Mouse (Mus musculus) forebrain, postnatal 0 days (tissue): Measurements from ENCODE around the gene Nanos3. TPM values are rescaled to one million over a fixed set of nuclear protein-coding genes. Genes with fewer than 3 reads are reported as not detected.
A peak's percentile ranks its signal among the peaks of the same experiment; 100 is the strongest.

Experiments used
- ATAC-seq: fragments of 200-750 bp; cut with Nextera tagmentation; 2 replicates; pipeline ENCODE4 v1.8.0; 2017; ENCODE audit warnings: mild to moderate bottlenecking, moderate library complexity
- DNase-seq: peaks from one replicate; pipeline ENCODE4 v3.0.0-alpha.2; 2015
- H3K27ac ChIP-seq: fragments of 300-500 bp; sonication (generic); 2 replicates; pipeline ENCODE4 v1.5.1; 2014; ENCODE audit warnings: low read depth, mild to moderate bottlenecking, antibody characterized with exemption, low read length, moderate library complexity, mixed read lengths
- H3K27me3 ChIP-seq: fragments of 300-500 bp; sonication (generic); 2 replicates; pipeline ENCODE4 v1.6.1; 2014; ENCODE audit warnings: mild to moderate bottlenecking, low read length, mixed read lengths; ENCODE audit not compliant: insufficient read depth
- H3K36me3 ChIP-seq: fragments of 300-500 bp; sonication (generic); 2 replicates; pipeline ENCODE4 v1.6.1; 2014; ENCODE audit warnings: mild to moderate bottlenecking, moderate library complexity; ENCODE audit not compliant: insufficient read depth
- H3K4me1 ChIP-seq: fragments of 300-500 bp; sonication (generic); 2 replicates; pipeline ENCODE4 v1.6.1; 2014; ENCODE audit warnings: antibody characterized with exemption; ENCODE audit not compliant: insufficient read depth
- H3K4me2 ChIP-seq: fragments of 300-500 bp; sonication (generic); 2 replicates; pipeline ENCODE4 v1.6.1; 2014; ENCODE audit warnings: low read depth, mild to moderate bottlenecking, moderate library complexity
- H3K4me3 ChIP-seq: fragments of 300-500 bp; sonication (generic); 2 replicates; pipeline ENCODE4 v1.5.1; 2014; ENCODE audit warnings: low read depth, low read length, mixed read lengths
- H3K9ac ChIP-seq: fragments of 300-500 bp; sonication (generic); 2 replicates; pipeline ENCODE4 v1.6.1; 2014; ENCODE audit warnings: mild to moderate bottlenecking
- H3K9me3 ChIP-seq: fragments of 300-500 bp; sonication (generic); 2 replicates; pipeline ENCODE4 v1.6.1; 2016; ENCODE audit warnings: low read length
- CTCF ChIP-seq: sonication (generic); IDR thresholded peaks from 2 replicates; pipeline ENCODE4 v1.5.1; 2016; ENCODE audit warnings: antibody characterized with exemption, control low read depth, low read depth
- WGBS: fragments of 180-500 bp; shearing (Covaris S2); extraction: QIAGEN DNeasy Blood & Tissue Kit; methylation state at CpG from one replicate; pipeline ENCODE4 v1.1.7; 2014; 5-methylcytosine and 5-hydroxymethylcytosine counted together
- polyA plus RNA-seq: library from polyadenylated mRNA; unstranded; fragments of >200 nt; fragmentation: Nextera tagmentation; extraction: Ambion mirVana; gene quantifications from 2 replicates; pipeline ENCODE4 v1.2.1, GENCODE M21; 2015
- total RNA-seq: library from RNA; depleted of rRNA; stranded (reverse); fragments of >200 nt; gene quantifications from 2 replicates; pipeline ENCODE4 v1.2.3, GENCODE M21; 2014; rRNA removed

Gene Nanos3
- total RNA-seq (1.7 and 3.2 TPM in 2 replicates), polyA plus RNA-seq (10.0 and 13.3 TPM in 2 replicates)

DNA sequence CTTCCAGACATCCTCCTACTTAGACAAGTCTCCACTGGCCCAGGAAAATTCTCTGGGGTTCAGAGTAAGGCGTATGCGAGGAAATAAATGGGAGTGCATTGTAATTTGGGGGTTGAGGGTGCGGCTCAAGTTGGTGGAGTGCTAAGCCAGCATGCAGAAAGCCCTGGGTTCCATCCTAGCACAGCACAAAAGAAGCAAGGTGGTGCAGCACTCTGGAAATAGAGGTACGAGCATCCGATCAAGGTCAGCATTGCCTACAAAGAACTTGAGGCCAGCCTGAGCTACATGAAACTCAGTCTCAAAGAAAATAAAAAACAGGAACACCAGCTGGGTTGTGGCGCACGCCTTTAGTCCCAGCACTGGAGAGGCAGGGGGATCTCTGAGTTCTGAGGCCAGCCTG, at the start of gene Nanos3:
TSS of gene Nanos3 (minus strand) at position 101 of the 400 bp plus-strand sequence.
- peak within 1 kb of the TSS; percentile 98 for H3K27ac ChIP-seq
- 96% methylated on average over 7 of the region's 7 CpGs for WGBS
- 0 out of 2 replicates have a peak, but pooled peaks cover 3% of the 10 kb centered on the region for H3K27me3 ChIP-seq
- peak within 1 kb of the TSS; percentile 98 for H3K9ac ChIP-seq
- DNase-seq, result no peak
- no peaks in the 10 kb centered on the region for H3K36me3 ChIP-seq
- H3K4me2 ChIP-seq, result peak within 1 kb of the TSS; percentile 80
- H3K9me3 ChIP-seq, result no peaks in the 10 kb centered on the region
- TF ChIP-seq CTCF, result no peak
- peaks cover 31% of the 10 kb centered on the region for H3K4me1 ChIP-seq
- no peak for ATAC-seq
- peak within 1 kb of the TSS; percentile 78 for H3K4me3 ChIP-seq

DNA sequence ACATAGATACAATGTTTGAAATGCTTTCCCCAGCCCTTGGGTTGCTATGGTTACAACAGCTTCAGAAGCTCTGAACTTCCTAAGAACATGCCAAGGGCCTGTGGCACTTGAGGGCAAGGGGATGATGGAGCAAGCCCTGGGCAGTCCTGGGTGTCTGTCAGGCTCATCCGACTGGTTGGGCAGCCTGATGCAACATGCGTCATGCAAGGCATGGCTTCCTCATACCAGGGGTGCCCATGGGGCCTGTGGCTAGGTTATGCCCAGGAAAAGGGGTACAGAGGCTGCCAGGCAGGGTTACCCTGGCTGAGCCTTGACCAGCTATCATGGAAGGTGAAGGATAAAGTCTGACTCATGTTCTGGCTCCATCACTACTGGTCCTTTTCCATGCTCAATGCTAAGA, 48.0 kb upstream of the Nanos3 start:
- WGBS, result 94% methylated on average over 2 of the region's 2 CpGs
- TF ChIP-seq CTCF, result no peak
- Histone ChIP-seq H3K4me1 (peaks cover 10% of the 10 kb centered on the region), H3K36me3 (peaks cover 61% of the 10 kb centered on the region), H3K4me3 (no peak overlapping the region), H3K4me2 (no peak overlapping the region), H3K9me3 (no peaks in the 10 kb centered on the region), H3K9ac (no peak overlapping the region), H3K27ac (no peak overlapping the region), H3K27me3 (no peaks in the 10 kb centered on the region)
- no peak for ATAC-seq
- no peak for DNase-seq

DNA sequence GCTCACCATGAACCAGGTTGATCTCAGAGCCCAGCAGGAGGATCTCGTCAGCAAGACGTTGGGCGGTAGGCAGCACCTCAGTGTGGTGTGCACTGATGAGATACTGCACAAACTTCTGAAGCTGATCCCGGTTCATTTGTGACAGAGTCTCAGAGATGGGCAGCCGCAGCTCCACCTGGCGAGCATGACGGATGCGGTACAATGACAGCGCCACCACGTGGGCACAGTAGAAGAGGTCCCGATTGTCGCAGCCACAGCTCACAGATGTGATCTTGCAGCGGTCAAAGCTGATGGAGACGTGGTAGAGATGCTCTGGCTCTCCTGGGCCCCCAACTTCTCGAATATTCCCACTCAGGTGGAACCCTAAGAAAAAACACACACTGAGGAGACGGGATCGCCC, 45.7 kb upstream of the Nanos3 start:
- peaks cover 83% of the 10 kb centered on the region for H3K36me3 ChIP-seq
- no peak for ATAC-seq

DNA sequence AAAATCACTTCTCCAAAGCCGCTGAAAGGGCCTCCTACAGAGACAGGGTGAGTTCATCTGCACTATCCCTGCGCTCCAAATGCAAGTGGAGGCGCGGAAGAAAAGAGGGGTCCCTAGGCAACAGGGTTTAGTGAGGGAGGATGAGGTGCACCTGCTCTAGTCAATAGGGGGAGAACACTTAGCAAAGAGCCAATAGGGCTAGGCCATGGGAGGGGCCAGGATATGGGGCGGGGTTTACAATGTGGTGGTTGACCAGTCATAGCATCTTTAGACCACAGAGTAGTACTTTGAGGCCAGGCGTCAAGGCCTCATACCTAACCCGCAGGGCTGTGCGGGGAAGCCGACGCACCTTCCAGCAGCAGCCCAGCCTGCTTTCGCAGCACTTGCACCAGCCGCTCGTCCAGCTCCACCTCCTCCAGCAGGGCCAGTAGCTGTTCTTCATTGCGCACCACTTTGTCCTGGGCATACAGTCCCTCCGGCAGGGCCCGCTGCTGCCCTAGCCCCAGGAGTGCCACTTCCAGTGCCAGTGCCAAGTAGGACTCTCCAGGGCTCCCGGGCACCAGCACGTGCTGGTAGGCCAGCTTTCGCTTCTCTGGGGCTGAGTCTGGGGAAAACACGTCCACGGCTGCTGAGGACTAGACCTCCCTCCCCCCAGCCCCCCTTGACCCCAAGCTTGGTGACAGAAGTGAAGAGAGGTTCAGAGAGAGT, 38.5 kb upstream of the Nanos3 start:
- Histone ChIP-seq H3K27ac (no peak overlapping the region), H3K4me1 (no peaks in the 10 kb centered on the region), H3K36me3 (peaks cover 95% of the 10 kb centered on the region), H3K4me3 (no peak overlapping the region), H3K4me2 (no peak overlapping the region), H3K27me3 (no peaks in the 10 kb centered on the region), H3K9ac (no peak overlapping the region), H3K9me3 (no peaks in the 10 kb centered on the region)
- TF ChIP-seq CTCF, result no peak
- no peak for ATAC-seq
- 82% methylated on average over 21 of the region's 21 CpGs for WGBS
- no peak for DNase-seq

More for the DNA sequence above, 45.7 kb upstream of the Nanos3 start:
- DNase-seq, result no peak
- no peak overlapping the region for H3K4me2 ChIP-seq
- H3K27ac ChIP-seq, result no peak overlapping the region
- TF ChIP-seq CTCF, result peak; percentile 43
- no peaks in the 10 kb centered on the region for H3K9me3 ChIP-seq
- H3K4me1 ChIP-seq, result peaks cover 7% of the 10 kb centered on the region
- 82% methylated on average over 17 of the region's 17 CpGs for WGBS
- H3K27me3 ChIP-seq, result no peaks in the 10 kb centered on the region
- no peak overlapping the region for H3K9ac ChIP-seq
- no peak overlapping the region for H3K4me3 ChIP-seq

DNA sequence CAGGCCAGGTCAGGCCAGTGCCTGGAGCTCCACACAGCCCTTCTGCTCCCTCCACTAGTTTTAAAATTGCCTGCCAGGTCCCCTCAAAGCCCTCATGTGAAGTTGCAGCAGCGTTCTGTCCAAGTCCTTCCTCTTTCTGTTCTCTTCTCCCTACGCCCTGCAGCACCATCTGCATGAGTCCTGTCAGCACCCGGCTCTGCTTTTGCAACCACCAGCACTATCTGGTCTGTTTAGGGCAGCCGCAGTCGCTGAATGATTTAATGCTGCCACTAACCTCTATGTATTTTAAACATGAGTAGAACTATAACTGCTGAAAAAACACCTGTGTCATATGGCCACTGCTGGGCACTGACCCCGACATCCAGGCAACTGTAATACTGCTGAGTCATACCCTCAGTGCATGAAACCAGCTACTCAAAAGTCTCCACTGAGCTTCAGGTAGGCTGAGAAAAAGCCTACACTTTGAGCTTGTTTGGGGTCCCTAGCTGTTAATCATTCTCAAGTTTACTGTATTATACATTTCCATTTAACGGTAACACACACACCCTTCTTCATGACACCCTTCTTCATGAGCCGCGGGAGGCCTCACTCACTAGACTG, 37.6 kb upstream of the Nanos3 start:
- H3K36me3 ChIP-seq, result peaks cover 95% of the 10 kb centered on the region
- H3K27me3 ChIP-seq, result no peaks in the 10 kb centered on the region
- DNase-seq, result no peak
- no peak for TF ChIP-seq CTCF
- no peaks in the 10 kb centered on the region for H3K9me3 ChIP-seq
- no peak overlapping the region for H3K4me2 ChIP-seq
- no peak overlapping the region for H3K4me3 ChIP-seq
- no peak for ATAC-seq
- WGBS, result 96% methylated on average over 9 of the region's 9 CpGs
- H3K9ac ChIP-seq, result no peak overlapping the region
- H3K27ac ChIP-seq, result no peak overlapping the region
- no peaks in the 10 kb centered on the region for H3K4me1 ChIP-seq

DNA sequence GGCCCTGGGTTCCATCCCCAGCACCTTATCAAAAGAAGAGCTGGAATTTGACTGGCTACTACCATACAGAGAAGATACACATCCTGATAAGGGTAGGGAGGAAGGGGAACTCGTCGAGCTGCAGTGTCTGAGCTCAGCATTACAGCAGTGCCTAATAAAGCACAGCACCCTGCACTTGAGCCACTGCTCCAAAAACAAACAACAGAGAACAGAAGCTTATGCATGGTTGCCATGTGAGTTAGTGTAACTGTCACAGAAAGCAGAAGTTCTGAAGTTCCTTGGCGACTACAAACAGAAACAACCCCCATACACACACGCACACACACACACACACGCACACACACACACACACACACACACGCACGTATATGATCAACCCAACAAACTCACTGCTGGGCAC, 35.1 kb upstream of the Nanos3 start:
- no peak overlapping the region for H3K4me2 ChIP-seq
- H3K27ac ChIP-seq, result no peak overlapping the region
- H3K9ac ChIP-seq, result no peak overlapping the region
- H3K27me3 ChIP-seq, result no peaks in the 10 kb centered on the region
- no peaks in the 10 kb centered on the region for H3K9me3 ChIP-seq
- WGBS, result 87% methylated on average over 7 of the region's 7 CpGs
- peaks cover 96% of the 10 kb centered on the region for H3K36me3 ChIP-seq
- ATAC-seq (no peak), DNase-seq (no peak)
- no peak for TF ChIP-seq CTCF
- no peaks in the 10 kb centered on the region for H3K4me1 ChIP-seq
- no peak overlapping the region for H3K4me3 ChIP-seq

DNA sequence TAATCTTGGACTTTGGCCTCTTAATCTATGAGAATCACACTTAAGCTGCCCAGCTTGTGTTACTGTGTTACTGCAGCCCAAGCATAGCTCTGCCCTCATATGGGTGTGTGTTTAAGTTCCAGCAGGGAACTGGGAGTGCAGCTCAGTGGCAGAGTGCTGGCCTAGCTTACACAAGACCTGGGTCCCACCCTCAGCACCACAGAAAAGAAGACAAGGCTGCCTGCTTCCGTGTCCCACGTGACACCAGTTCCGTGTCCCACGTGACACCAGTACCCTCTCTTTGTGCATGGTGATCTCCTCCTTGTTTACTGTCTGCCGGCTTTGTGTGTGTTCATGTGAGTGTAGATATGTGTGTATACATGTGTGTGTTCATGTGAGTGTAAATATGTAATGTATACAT, 33.1 kb upstream of the Nanos3 start:
- no peak overlapping the region for H3K9ac ChIP-seq
- no peak for TF ChIP-seq CTCF
- H3K9me3 ChIP-seq, result no peaks in the 10 kb centered on the region
- H3K27me3 ChIP-seq, result no peaks in the 10 kb centered on the region
- ATAC-seq, result no peak
- no peak for DNase-seq
- H3K4me3 ChIP-seq, result no peak overlapping the region
- no peak overlapping the region for H3K27ac ChIP-seq
- H3K36me3 ChIP-seq, result peaks cover 93% of the 10 kb centered on the region
- no peaks in the 10 kb centered on the region for H3K4me1 ChIP-seq
- WGBS, result 93% methylated on average over 5 of the region's 5 CpGs
- H3K4me2 ChIP-seq, result no peak overlapping the region
